Mouse (Mus musculus): ENCODE measurements around the gene Tnp2. TPM values are rescaled to one million over a fixed set of nuclear protein-coding genes. Genes with fewer than 3 reads are reported as not detected.
A peak's percentile ranks its signal among the peaks of the same experiment; 100 is the strongest.

The Tnp2 gene
- polyA plus RNA-seq, 1 experiment from 2014 or later, result not detected

DNA sequence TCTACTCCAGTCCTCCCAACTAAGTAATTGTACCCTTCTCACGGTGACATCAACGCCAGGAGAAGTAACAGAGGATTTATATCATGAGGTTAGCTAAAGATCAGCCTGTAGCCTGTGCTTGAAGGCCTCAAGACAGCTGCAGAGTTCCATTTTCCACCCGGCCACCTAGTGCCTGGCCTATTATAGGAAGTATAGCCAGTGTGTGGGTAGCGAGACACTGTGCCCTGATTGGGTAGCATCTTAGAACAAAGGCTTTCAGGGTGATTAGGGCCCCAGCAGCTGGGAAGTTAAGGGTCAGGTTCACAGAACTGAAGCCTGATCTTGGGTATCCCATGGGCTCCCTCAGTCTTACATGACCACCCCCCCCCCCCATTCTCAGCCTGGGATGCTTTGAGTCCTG lies 406 bp upstream of the Tnp2 start:
- 69% methylated on average over 4 of the region's 4 CpGs for WGBS
- no peak for ATAC-seq (ENCODE audit: insufficient number of reproducible peaks, low FRiP score)

DNA sequence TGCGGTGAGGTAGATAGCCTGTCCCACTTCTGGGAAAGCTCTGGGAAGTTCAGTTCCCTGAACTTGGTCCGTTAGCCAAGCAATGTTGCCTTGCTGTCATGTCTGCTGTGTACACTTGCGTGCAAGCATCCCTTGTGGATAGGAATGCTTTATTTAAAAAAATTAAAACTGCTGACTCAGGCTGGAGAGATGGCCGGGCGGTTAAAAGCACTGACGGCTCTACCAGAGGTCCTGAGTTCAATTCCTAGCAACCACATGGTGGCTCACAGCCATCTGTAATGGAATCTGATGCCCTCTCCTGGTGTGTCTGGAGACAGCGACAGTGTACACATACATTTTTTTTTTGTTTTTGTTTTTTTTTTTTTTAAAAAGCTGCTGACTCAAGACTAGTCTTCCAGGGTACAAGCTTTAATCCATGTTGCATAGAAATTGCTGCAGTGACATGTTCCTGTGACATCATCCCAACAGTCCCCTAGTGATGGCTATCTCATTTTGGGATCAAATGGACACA lies 857 bp downstream of the Tnp2 start:
- Histone ChIP-seq H3K9ac (no peak overlapping the region), H3K9me3 (replicated peaks) (no peaks in the 10 kb centered on the region), H3K4me3 (no peak overlapping the region), H3K4me1 (replicated peaks) (peaks cover 31% of the 10 kb centered on the region), H3K36me3 (0 out of 2 replicates have a peak, but pooled peaks cover 3% of the 10 kb centered on the region), H3K27ac (ENCODE audit: poor library complexity, severe bottlenecking) (no peak overlapping the region), H3K4me2 (no peak overlapping the region), H3K27me3 (replicated peaks) (peaks cover 38% of the 10 kb centered on the region)
- WGBS, result 72% methylated on average over 7 of the region's 7 CpGs
- no peak for ATAC-seq (ENCODE audit: insufficient number of reproducible peaks, low FRiP score)

More for the DNA sequence above, 406 bp upstream of the Tnp2 start:
- H3K4me3 ChIP-seq, result no peak overlapping the region
- peaks cover 19% of the 10 kb centered on the region for H3K4me1 ChIP-seq (replicated peaks)
- H3K27me3 ChIP-seq (replicated peaks), result peaks cover 38% of the 10 kb centered on the region
- H3K27ac ChIP-seq (ENCODE audit: poor library complexity, severe bottlenecking), result no peak overlapping the region
- H3K9ac ChIP-seq, result no peak overlapping the region
- H3K9me3 ChIP-seq (replicated peaks), result no peaks in the 10 kb centered on the region
- H3K36me3 ChIP-seq, result no peaks in the 10 kb centered on the region
- no peak overlapping the region for H3K4me2 ChIP-seq

DNA sequence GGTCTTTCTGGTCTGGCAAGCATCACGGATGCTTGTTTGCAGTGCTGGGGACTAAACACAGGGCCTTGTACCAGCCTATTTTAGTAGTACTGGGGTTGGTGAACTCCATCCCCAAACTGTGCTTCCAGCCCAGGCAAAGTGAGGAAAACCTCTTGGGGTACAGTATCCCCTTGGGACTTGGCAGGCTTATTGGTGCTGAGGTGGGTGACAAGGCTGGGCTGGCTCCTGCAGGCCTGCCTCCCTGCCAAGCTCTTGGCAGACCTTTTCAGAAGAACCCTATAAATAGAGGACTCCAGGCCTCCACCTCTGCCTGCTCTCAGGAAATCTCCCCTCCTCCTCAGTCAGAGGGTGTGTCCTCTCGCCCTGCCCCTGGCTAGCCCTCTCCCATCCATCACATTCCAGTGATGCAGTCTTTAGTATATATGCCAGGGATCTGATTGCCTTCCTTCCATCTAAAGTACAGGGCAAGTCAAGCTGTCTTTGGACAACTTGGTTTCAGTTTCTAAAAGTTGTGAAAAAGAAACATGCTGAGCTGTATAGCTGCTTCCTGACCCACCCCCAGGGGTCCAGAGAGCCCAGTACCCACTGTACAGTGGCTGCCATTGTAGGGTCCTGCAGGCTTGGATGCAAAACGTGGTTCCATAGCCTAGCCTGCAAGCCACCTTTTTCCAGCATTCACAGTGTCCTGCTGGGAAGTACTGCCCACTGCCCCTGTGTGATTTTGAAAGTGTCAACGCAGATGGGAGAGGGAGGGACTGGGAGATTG lies 1.5 kb downstream of the Tnp2 start:
- Histone ChIP-seq H3K9me3 (replicated peaks) (no peaks in the 10 kb centered on the region), H3K27me3 (replicated peaks) (peaks cover 34% of the 10 kb centered on the region), H3K9ac (no peak overlapping the region), H3K27ac (ENCODE audit: poor library complexity, severe bottlenecking) (peak overlapping the region; percentile 94), H3K4me2 (peak overlapping the region; percentile 83), H3K4me3 (no peak overlapping the region), H3K4me1 (replicated peaks) (peaks cover 37% of the 10 kb centered on the region), H3K36me3 (0 out of 2 replicates have a peak, but pooled peaks cover 3% of the 10 kb centered on the region)
- WGBS, result 47% methylated on average over 4 of the region's 4 CpGs
- no peak for ATAC-seq (ENCODE audit: insufficient number of reproducible peaks, low FRiP score)

DNA sequence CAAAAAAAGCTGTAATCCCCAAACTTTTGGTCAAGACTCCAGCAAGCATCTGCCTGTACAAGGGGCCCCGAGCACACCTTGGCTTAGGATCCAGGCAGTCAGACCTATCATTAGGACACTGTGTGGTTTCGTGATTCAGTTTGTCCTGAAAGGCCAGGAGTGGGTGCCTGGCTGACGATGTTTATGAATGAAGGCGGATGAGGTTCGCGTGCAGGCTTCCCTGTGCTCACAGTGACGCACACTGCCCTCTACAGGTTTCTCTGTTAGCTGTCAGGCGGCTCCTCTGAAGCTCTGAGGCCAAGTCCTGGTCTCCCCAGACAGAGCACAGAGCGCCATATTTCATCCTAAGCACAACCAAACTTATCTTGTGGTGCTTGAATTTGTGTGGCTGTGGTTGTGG lies 2.2 kb downstream of the Tnp2 start:
- peak overlapping the region; percentile 94 for H3K27ac ChIP-seq (ENCODE audit: poor library complexity, severe bottlenecking)
- 0 out of 2 replicates have a peak, but pooled peaks cover 3% of the 10 kb centered on the region for H3K36me3 ChIP-seq
- ATAC-seq (ENCODE audit: insufficient number of reproducible peaks, low FRiP score), result peak; percentile 23; the same call in 1 of the 2 replicates
- H3K4me1 ChIP-seq (replicated peaks), result peaks cover 44% of the 10 kb centered on the region
- WGBS, result 2% methylated on average over 9 of the region's 9 CpGs
- H3K9me3 ChIP-seq (replicated peaks), result no peaks in the 10 kb centered on the region
- H3K4me2 ChIP-seq, result peak overlapping the region; percentile 83
- H3K4me3 ChIP-seq, result peak overlapping the region; percentile 64
- H3K9ac ChIP-seq, result peak overlapping the region; percentile 81
- H3K27me3 ChIP-seq (replicated peaks), result peaks cover 27% of the 10 kb centered on the region

DNA sequence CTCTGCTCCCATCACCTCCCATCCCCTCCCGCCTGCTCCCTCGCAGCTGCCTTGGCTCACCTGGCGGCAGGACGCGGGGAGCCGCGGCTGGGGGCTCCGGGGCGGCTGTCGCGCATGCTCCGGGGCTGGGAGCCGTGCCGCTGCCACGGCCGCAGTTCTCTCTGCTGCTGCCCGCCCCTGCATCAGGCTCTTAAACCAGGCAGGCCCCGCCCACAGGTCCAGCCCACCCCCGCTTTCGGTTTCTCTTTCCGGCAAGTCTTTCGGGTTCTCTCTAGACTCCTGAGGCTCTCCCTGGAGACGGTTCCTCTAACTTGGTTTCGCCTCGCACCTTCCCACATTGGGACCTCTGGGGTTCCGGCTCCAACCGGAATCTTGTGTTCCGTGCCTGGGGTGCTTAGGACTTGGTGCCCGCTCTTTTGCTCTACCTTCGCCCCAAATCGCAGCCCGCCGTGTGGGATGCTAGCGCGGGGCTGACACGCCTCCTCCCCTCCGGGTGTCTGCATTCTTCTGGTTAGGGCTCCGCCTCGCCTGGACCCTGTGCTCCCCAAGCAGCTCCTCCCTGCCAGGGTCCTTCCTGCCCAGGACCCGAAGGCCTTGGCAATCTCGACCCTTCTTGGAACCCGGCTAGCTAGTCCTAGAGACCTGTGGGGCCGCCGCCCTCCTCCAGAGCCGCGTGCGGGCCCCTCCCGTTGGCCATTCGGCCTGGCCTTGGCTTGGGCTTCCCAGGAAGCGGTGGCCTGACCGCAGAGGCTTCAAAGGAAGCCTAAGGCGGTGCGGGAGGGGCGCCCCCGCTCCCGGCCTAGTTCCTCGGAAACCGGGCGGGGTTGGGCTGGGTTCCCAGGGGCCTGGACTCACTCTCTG lies 2.9 kb downstream of the Tnp2 start, which contains the start of gene Socs1:
Gene Socs1, minus strand, starts transcription at position 166 of the 861 bp plus-strand sequence.
- under 1% methylated on average over 57 of the region's 59 CpGs for WGBS
- Histone ChIP-seq H3K36me3 (0 out of 2 replicates have a peak, but pooled peaks cover 3% of the 10 kb centered on the region), H3K4me1 (replicated peaks) (peaks cover 50% of the 10 kb centered on the region), H3K9me3 (replicated peaks) (no peaks in the 10 kb centered on the region), H3K4me3 (peak within 1 kb of the TSS; percentile 64), H3K27ac (ENCODE audit: poor library complexity, severe bottlenecking) (peak within 1 kb of the TSS; percentile 94), H3K9ac (peak within 1 kb of the TSS; percentile 81), H3K27me3 (replicated peaks) (peaks cover 22% of the 10 kb centered on the region; the same call in 1 of the 2 replicates), H3K4me2 (peak within 1 kb of the TSS; percentile 83)
- ATAC-seq (ENCODE audit: insufficient number of reproducible peaks, low FRiP score), result peak; percentile 81

DNA sequence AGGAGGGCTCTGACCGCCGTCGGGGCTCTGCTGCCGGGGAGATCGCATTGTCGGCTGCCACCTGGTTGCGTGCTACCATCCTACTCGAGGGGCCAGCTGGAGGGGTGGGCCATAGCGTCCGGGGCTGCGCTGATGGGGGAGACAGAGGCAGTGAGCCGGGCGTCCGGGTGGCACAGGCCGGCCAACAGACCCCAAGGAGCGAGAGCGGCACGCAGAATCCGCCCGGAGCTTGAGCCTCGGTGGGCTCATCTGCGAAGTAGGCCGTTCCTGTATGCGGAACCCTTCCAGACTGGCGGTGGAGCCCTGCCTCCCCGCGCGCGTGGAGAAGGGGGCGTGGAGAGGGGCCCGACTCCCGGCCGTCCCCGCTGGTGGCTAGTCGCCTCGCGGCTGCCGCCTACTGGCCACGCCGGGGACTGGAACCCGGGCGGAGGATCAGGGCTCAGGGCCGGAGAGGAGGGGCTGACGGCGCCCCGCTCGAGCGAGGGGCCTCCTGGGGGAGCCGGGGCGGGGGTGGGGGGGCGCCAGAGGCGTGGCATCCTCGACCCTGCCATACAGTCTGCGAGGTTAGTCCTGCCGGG lies 3.6 kb downstream of the Tnp2 start:
- H3K9me3 ChIP-seq (replicated peaks), result no peaks in the 10 kb centered on the region
- H3K27me3 ChIP-seq (replicated peaks), result peaks cover 16% of the 10 kb centered on the region; the same call in 1 of the 2 replicates
- peak overlapping the region; percentile 94 for H3K27ac ChIP-seq (ENCODE audit: poor library complexity, severe bottlenecking)
- H3K9ac ChIP-seq, result peak overlapping the region; percentile 81
- ATAC-seq (ENCODE audit: insufficient number of reproducible peaks, low FRiP score), result peak; percentile 75
- H3K4me3 ChIP-seq, result peak overlapping the region; percentile 64
- H3K4me1 ChIP-seq (replicated peaks), result peaks cover 54% of the 10 kb centered on the region
- WGBS, result 0% methylated on average over 40 of the region's 55 CpGs
- peak overlapping the region; percentile 83 for H3K4me2 ChIP-seq
- H3K36me3 ChIP-seq, result 0 out of 2 replicates have a peak, but pooled peaks cover 3% of the 10 kb centered on the region

DNA sequence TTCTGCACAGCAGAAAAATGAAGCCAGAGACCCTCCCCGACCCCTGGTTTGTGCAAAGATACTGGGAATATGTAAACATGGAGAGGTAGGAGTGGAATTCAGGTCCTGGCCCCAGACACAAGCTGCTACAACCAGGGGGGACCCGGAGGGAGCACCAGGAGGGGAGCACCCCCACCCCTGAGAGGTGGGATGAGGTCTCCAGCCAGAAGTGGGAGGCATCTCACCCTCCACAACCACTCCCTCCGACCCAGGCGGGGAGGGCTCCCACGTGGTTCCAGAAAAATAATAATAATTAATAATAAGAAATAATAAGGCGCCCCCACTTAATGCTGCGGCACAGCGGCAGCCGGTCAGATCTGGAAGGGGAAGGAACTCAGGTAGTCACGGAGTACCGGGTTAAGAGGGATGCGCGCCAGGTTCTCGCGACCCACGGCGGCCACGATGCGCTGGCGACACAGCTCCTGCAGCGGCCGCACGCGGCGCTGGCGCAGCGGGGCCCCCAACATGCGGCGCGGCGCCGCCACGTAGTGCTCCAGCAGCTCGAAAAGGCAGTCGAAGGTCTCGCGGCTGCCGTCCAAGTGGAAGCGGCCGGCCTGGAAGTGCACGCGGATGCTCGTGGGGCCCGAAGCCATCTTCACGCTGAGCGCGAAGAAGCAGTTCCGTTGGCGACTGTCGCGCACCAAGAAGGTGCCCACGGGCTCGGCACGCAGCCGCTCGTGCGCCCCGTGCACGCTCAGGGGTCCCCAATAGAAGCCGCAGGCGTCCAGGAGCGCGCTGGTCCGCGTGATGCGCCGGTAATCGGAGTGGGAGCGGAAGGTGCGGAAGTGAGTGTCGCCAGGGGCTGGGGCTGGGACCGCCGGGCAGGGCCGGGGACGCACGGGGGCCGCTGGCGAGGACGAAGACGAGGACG lies 4.3 kb downstream of the Tnp2 start:
- H3K27me3 ChIP-seq (replicated peaks), result 0 out of 2 replicates have a peak, but pooled peaks cover 10% of the 10 kb centered on the region
- H3K36me3 ChIP-seq, result 0 out of 2 replicates have a peak, but pooled peaks cover 3% of the 10 kb centered on the region
- peak overlapping the region; percentile 81 for H3K9ac ChIP-seq
- peak overlapping the region; percentile 94 for H3K27ac ChIP-seq (ENCODE audit: poor library complexity, severe bottlenecking)
- ATAC-seq (ENCODE audit: insufficient number of reproducible peaks, low FRiP score), result peak; percentile 26
- 2% methylated on average over 81 of the region's 81 CpGs for WGBS
- peaks cover 54% of the 10 kb centered on the region for H3K4me1 ChIP-seq (replicated peaks)
- peak overlapping the region; percentile 83 for H3K4me2 ChIP-seq
- peak overlapping the region; percentile 64 for H3K4me3 ChIP-seq
- no peaks in the 10 kb centered on the region for H3K9me3 ChIP-seq (replicated peaks)

DNA sequence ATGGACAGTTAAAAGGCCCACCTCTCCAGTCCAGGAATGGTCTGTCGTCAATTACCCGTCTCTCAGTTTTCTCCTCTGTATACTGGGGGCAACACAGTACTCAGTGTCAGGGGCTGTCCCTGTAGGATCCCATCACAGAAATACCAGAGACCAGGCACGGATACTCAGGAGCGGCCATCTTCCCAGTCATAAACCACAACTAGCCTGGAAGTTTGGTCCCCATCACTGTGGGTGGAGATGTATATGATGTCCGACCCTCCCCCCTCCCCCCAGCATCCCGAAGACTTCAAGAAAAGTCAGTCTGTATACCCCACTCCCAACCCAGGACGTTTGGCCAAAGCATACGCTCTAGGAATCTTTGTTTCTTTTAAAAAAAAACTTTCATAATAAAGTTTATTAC lies 5.0 kb downstream of the Tnp2 start:
- Histone ChIP-seq H3K27ac (ENCODE audit: poor library complexity, severe bottlenecking) (peak overlapping the region; percentile 88; the same call in 1 of the 2 replicates), H3K4me1 (replicated peaks) (peaks cover 54% of the 10 kb centered on the region), H3K27me3 (replicated peaks) (0 out of 2 replicates have a peak, but pooled peaks cover 3% of the 10 kb centered on the region), H3K4me2 (peak overlapping the region; percentile 83), H3K9ac (peak overlapping the region; percentile 69; the same call in 1 of the 2 replicates), H3K9me3 (replicated peaks) (no peaks in the 10 kb centered on the region), H3K4me3 (peak overlapping the region; percentile 64), H3K36me3 (0 out of 2 replicates have a peak, but pooled peaks cover 3% of the 10 kb centered on the region)
- no peak for ATAC-seq (ENCODE audit: insufficient number of reproducible peaks, low FRiP score)
- WGBS, result 64% methylated on average over 8 of the region's 8 CpGs

DNA sequence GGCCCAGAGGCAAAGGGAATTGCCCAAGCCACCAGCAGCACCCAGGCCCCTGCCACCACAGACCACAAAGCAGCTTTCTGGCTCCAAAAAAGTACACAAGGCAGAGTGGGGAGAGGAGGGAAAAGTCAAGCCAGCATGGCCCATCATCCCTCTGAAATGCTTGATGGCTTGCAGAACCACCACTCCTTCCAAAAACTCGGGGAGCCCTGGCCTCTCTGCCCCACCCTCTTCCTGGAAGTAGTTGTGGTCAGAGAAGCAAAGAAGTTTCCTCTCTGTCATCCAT lies 5.4 kb downstream of the Tnp2 start:
- H3K4me3 ChIP-seq, result peak overlapping the region; percentile 64
- no peaks in the 10 kb centered on the region for H3K9me3 ChIP-seq (replicated peaks)
- peak overlapping the region; percentile 83 for H3K4me2 ChIP-seq
- ATAC-seq (ENCODE audit: insufficient number of reproducible peaks, low FRiP score), result no peak
- H3K27me3 ChIP-seq (replicated peaks), result no peaks in the 10 kb centered on the region
- peak overlapping the region; percentile 88 for H3K27ac ChIP-seq (ENCODE audit: poor library complexity, severe bottlenecking)
- H3K9ac ChIP-seq, result peak overlapping the region; percentile 69; the same call in 1 of the 2 replicates
- 0 out of 2 replicates have a peak, but pooled peaks cover 3% of the 10 kb centered on the region for H3K36me3 ChIP-seq
- WGBS, result 28% methylated on average over 1 of the region's 1 CpGs
- H3K4me1 ChIP-seq (replicated peaks), result peaks cover 56% of the 10 kb centered on the region

All from heart, embryonic 12.5 days (tissue).